Mouse (Mus musculus) embryonic facial prominence, embryonic 10.5 days (tissue): ENCODE data around the gene Gm10277. TPM values are rescaled to one million over a fixed set of nuclear protein-coding genes. Genes with fewer than 3 reads are reported as not detected.

Source experiments
- polyA plus RNA-seq: library from polyadenylated mRNA; unstranded; fragments of >200 nt; fragmentation: Nextera tagmentation; extraction: Ambion mirVana; gene quantifications from 2 replicates; pipeline ENCODE4 v1.2.1, GENCODE M21; 2016

Gene Gm10277
- polyA plus RNA-seq, 1 experiment from 2014 or later, result 1.6 TPM

Other genes starting within 250 kb of the Gm10277 start
- gene Taok1, start 179.9 kb downstream of the Gm10277 start, polyA plus RNA-seq, result 11.9 and 13.5 TPM in 2 replicates
- gene Nufip2, start 101.6 kb downstream of the Gm10277 start, polyA plus RNA-seq, result 3.9 and 4.7 TPM in 2 replicates
- 0.88 and 2.2 TPM in 2 replicates for gene Cryba1, start 62.5 kb downstream of the Gm10277 start, polyA plus RNA-seq
- 25.7 and 27.2 TPM in 2 replicates for gene Myo18a, start 24.5 kb downstream of the Gm10277 start, polyA plus RNA-seq
- 2.1 and 2.7 TPM in 2 replicates for gene Pipox, start 106.3 kb upstream of the Gm10277 start, polyA plus RNA-seq
- 2.3 and 2.5 TPM in 2 replicates for gene Sez6, start 143.1 kb upstream of the Gm10277 start, polyA plus RNA-seq
- 20.5 and 21.6 TPM in 2 replicates for gene Phf12, start 195.0 kb upstream of the Gm10277 start, polyA plus RNA-seq
- gene Dhrs13, start 244.5 kb upstream of the Gm10277 start, polyA plus RNA-seq, result 12.8 and 13.2 TPM in 2 replicates